Mouse (Mus musculus) C2C12 (cell line): ENCODE data around the gene Tpst2.

Experiments used
- CTCF ChIP-seq: IDR thresholded peaks from one replicate; pipeline ENCODE4 v1.5.1; 2011; ENCODE audit not compliant: control insufficient read depth, insufficient read depth, insufficient read length
- MAX ChIP-seq: IDR thresholded peaks from one replicate; pipeline ENCODE4 v1.6.1; 2011; ENCODE audit warnings: mild to moderate bottlenecking, control low read depth
- USF1 ChIP-seq: IDR thresholded peaks from one replicate; pipeline ENCODE4 v1.6.1; 2011; ENCODE audit warnings: low read depth, mild to moderate bottlenecking, control low read depth, moderate library complexity

DNA sequence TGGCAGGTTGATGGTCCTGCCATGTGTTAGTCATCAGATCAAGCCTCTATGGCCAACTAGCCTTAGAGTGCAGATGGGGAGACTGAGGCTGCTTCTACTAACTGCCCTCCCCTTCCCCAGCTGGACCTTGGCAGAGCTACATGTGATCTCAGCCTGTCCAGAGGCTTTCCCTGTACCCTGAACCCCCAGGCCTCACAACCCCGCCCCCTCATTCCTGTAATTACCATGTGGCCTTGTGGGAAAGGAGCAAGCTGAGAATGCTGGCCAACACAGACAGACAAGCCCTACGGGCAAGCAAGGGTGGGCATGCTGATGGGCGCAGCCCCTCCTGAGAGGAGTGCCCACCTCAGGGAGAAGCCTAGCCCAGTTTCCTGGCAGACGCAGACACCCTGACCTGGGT is 18.2 kb downstream of the Tpst2 start:
- TF ChIP-seq CTCF: no peak
- no peak for TF ChIP-seq MAX
- TF ChIP-seq USF1: no peak
